Mouse (Mus musculus) liver, embryonic 14.5 days (tissue): ENCODE data around the gene Tcte1. TPM values are rescaled to one million over a fixed set of nuclear protein-coding genes. Genes with fewer than 3 reads are reported as not detected.

Experiments
- ATAC-seq: fragments of 200-750 bp; cut with Nextera tagmentation; 2 replicates; pipeline ENCODE4 v1.8.0; 2017; ENCODE audit warnings: moderate number of reproducible peaks, mild to moderate bottlenecking, moderate library complexity; ENCODE audit not compliant: insufficient read depth
- DNase-seq, 3 experiments: peaks; one replicate each; pipeline ENCODE4 v3.0.0-alpha.2; 2012 to 2013; ENCODE audit warnings: low read depth in 3 of 3, low spot score in 3 of 3
- H3K27ac ChIP-seq: fragments of 300-500 bp; sonication (generic); 2 replicates; pipeline ENCODE4 v1.5.1; 2014; ENCODE audit warnings: moderate library complexity, mild to moderate bottlenecking, control low read depth, inconsistent platforms
- H3K27me3 ChIP-seq: fragments of 300-500 bp; sonication (generic); 2 replicates; pipeline ENCODE4 v1.6.1; 2014; ENCODE audit warnings: mild to moderate bottlenecking, low read length, moderate library complexity; ENCODE audit not compliant: control insufficient read depth, insufficient read depth
- H3K36me3 ChIP-seq: fragments of 300-500 bp; sonication (generic); replicated peaks from 2 replicates; pipeline ENCODE4 v1.6.1; 2014; ENCODE audit warnings: low read depth; ENCODE audit not compliant: control insufficient read depth, insufficient read depth
- H3K4me1 ChIP-seq, 2 experiments: fragments of 200-500 bp in 1 of 2; fragments of 300-500 bp in 1 of 2; sonication (generic) in 1 of 2; replicated peaks; 2 replicates each; pipeline ENCODE4 v1.6.1; 2012 to 2014; ENCODE audit warnings: antibody characterized with exemption in 1 of 2, inconsistent platforms in 1 of 2, low read length in 1 of 2; ENCODE audit not compliant: control insufficient read depth in 2 of 2, insufficient read depth in 2 of 2
- H3K4me2 ChIP-seq: fragments of 300-500 bp; sonication (generic); 2 replicates; pipeline ENCODE4 v1.6.1; 2014; ENCODE audit warnings: low read depth, mild to moderate bottlenecking, control low read depth, moderate library complexity
- H3K4me3 ChIP-seq, 2 experiments: fragments of 200-500 bp in 1 of 2; fragments of 300-500 bp in 1 of 2; sonication (generic) in 1 of 2; 2 replicates each; pipeline ENCODE4 v1.5.1; 2012 to 2014; ENCODE audit warnings: low read depth in 2 of 2, low read length in 2 of 2, mild to moderate bottlenecking in 2 of 2, control low read depth in 1 of 2, inconsistent platforms in 1 of 2, moderate library complexity in 1 of 2; ENCODE audit not compliant: insufficient read depth in 1 of 2
- H3K9ac ChIP-seq: fragments of 300-500 bp; sonication (generic); replicated peaks from 2 replicates; pipeline ENCODE4 v1.6.1; 2014; ENCODE audit warnings: mild to moderate bottlenecking, control low read depth, moderate library complexity
- H3K9me3 ChIP-seq: fragments of 300-500 bp; sonication (generic); 2 replicates; pipeline ENCODE4 v1.6.1; 2016; ENCODE audit warnings: low read length, mixed read lengths; ENCODE audit not compliant: control insufficient read depth
- CTCF ChIP-seq: IDR thresholded peaks from 2 replicates; pipeline ENCODE4 v1.5.1; 2016; ENCODE audit warnings: antibody characterized with exemption, low read depth, control low read depth
- EP300 ChIP-seq: IDR thresholded peaks from 2 replicates; pipeline ENCODE4 v1.6.1; 2016; ENCODE audit warnings: antibody characterized with exemption, low read depth
- WGBS: fragments of 180-500 bp; shearing (Covaris S2); extraction: QIAGEN DNeasy Blood & Tissue Kit; methylation state at CpG from one replicate; pipeline ENCODE4 v1.1.7; 2014; ENCODE audit not compliant: insufficient replicate concordance; 5-methylcytosine and 5-hydroxymethylcytosine counted together
- polyA plus RNA-seq, 2 experiments: library from polyadenylated mRNA; depleted of rRNA in 1 of 2; stranded (reverse) in 1 of 2; unstranded in 1 of 2; fragments of >200 nt; fragmentation: Nextera tagmentation in 1 of 2; extraction: Ambion mirVana in 1 of 2; gene quantifications; 2 replicates each; pipeline versions ENCODE4 v1.2.1 to v1.2.3; 2012 to 2014

Tcte1 gene
- polyA plus RNA-seq, 2 experiments = not detected

DNA sequence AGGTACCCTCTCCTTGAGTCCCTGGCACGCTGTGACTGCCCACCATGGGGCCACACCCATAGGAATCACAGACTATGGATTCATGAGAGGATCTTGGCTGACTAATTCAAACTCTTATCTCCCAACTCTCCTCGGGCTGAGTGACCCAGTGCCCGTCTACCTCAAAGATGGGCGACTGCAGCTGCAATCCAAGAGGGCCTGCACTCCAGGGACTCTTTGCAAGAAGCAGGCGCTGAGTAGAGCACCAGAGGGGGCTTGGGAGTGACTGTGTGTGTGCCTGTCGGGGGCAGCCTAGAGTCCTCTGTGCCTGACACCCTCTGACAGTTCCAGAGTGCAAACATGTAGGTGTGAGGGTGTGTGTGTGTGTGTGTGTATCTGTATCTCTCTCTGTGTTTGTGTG lies 18.9 kb downstream of the Tcte1 start:
- H3K9ac ChIP-seq = no peak overlapping the region
- H3K9me3 ChIP-seq = no peaks in the 10 kb centered on the region
- 18% methylated on average over 6 of the region's 6 CpGs for WGBS
- H3K4me2 ChIP-seq = no peak overlapping the region
- H3K36me3 ChIP-seq = no peaks in the 10 kb centered on the region
- no peak overlapping the region for H3K27ac ChIP-seq
- TF ChIP-seq CTCF = no peak
- TF ChIP-seq EP300 = no peak
- no peak for DNase-seq
- ATAC-seq = no peak
- H3K4me1 ChIP-seq = no peaks in the 10 kb centered on the region
- H3K4me3 ChIP-seq = no peak overlapping the region
- peaks cover 44% of the 10 kb centered on the region for H3K27me3 ChIP-seq

DNA sequence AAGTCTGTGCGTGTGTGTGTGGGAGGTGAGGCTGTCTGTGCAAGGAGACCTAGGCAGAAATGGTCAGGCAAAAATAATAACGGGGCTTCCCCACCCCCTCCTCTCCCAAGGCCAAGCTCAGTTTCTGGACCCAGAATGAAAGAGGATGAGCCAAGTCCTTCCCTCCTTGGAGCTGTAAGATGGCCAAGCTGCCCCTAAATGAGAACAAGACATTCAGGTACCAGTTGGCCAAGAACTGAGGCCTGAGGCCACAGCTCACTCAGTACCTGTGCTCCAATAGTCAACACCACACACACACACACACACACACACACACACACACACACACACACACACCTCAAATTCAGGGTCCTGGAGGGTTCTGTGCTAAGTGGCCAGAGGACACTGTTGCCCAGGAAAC lies 19.5 kb downstream of the Tcte1 start:
- no peak overlapping the region for H3K9ac ChIP-seq
- H3K27me3 ChIP-seq = peaks cover 50% of the 10 kb centered on the region
- WGBS = 54% methylated on average over 2 of the region's 2 CpGs

DNA sequence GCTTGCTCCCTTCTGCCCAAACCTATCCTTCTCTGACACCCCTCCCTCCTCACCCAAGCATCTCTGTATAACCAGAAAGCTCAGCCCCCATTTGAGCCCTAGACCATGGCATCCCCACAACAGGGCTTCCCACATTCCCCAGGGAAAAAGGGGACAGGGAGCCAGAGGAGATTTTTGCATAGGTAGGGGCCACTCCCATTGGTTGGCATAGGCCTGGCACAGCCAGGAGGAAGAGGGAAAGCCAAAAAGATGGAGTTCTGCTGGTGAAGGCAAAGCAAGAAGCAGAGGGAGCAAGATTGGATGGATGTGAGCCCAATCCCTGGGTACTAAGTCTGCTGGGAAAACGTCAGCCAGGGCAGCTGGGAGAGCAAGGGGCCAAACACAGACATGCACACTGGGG lies 19.9 kb downstream of the Tcte1 start:
- no peaks in the 10 kb centered on the region for H3K4me1 ChIP-seq
- WGBS = 11% methylated on average over 1 of the region's 1 CpGs
- H3K27ac ChIP-seq = no peak overlapping the region
- H3K4me2 ChIP-seq = no peak overlapping the region
- no peak for TF ChIP-seq CTCF
- no peaks in the 10 kb centered on the region for H3K36me3 ChIP-seq
- no peak for ATAC-seq
- H3K27me3 ChIP-seq = peaks cover 54% of the 10 kb centered on the region
- H3K4me3 ChIP-seq = no peak overlapping the region
- no peak overlapping the region for H3K9ac ChIP-seq
- no peaks in the 10 kb centered on the region for H3K9me3 ChIP-seq
- no peak for DNase-seq

More for the DNA sequence above, 19.5 kb downstream of the Tcte1 start:
- no peaks in the 10 kb centered on the region for H3K4me1 ChIP-seq
- no peak overlapping the region for H3K4me2 ChIP-seq
- no peak overlapping the region for H3K4me3 ChIP-seq
- no peaks in the 10 kb centered on the region for H3K36me3 ChIP-seq
- DNase-seq (no peak), ATAC-seq (no peak)
- H3K27ac ChIP-seq = no peak overlapping the region
- TF ChIP-seq CTCF (no peak), EP300 (no peak)
- H3K9me3 ChIP-seq = no peaks in the 10 kb centered on the region

DNA sequence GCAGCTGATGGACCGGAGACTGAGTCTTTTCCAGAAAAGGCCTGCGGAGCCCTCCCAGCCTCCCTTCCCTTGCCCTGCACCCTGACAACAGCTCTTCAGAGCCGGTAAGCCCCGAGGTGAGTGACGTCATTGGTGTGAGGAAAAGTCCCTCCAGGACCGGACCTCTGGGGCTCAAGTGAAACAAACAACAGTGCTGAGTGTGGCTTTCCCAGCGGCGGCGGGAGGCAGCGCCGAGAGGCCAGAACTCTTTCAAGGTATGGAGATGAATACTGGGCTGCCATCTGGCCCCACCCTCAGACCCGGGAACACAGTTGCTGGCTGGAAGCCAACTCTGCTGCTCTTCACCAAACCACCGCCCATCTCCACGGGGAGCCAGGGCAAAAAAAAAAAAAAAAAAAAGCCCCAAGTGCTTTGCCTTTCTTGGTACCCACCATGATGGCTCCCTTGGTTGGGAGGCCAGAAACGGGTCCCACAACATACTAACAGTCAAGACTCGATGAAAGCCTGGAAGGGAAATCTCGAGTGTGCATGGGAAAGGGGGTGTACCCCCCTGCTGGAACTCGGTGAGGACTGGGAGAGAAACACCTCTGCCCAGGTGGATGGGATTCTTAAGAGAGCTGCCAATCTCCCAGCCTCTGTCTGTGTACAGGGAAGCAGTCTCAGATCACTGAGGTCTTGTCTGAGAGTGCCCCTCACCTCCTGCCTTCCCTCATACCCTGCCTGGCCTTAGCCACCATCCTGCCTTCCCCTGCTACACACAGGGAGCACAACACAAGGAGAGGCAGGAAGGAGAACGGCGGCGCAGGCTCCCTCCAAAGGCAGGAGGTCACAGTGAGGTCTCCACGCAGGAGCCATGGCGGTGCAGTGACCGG lies 21.0 kb downstream of the Tcte1 start:
- no peak overlapping the region for H3K4me3 ChIP-seq
- H3K4me2 ChIP-seq = no peak overlapping the region
- H3K9ac ChIP-seq = no peak overlapping the region
- H3K27ac ChIP-seq = no peak overlapping the region
- peaks cover 66% of the 10 kb centered on the region for H3K27me3 ChIP-seq
- DNase-seq = no peak
- no peak for TF ChIP-seq EP300
- TF ChIP-seq CTCF = no peak
- 3% methylated on average over 24 of the region's 24 CpGs for WGBS
- ATAC-seq = no peak
- H3K36me3 ChIP-seq = no peaks in the 10 kb centered on the region
- no peaks in the 10 kb centered on the region for H3K4me1 ChIP-seq
- no peaks in the 10 kb centered on the region for H3K9me3 ChIP-seq

DNA sequence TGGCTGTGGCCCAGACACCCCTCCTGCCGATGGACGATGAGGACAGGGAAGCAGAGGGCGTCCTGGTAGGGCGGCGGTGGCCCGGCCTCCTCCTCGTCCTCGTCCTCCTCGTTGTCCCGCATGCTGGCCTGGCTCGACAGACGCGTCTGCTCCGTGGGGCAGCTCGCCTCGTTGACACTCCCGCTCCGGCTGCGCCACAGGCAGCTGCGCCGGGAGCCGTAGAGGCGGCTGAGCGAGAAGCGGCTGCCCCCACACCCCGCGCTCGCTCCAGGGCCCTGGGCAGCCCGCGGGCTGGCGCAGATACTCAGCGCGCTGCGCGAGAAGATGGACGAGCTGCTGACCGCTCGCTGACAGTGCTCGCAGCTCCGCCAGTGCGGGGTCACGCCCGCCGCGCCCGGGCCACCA lies 21.6 kb downstream of the Tcte1 start:
- DNase-seq = no peak

More for the DNA sequence above, 21.6 kb downstream of the Tcte1 start:
- H3K27me3 ChIP-seq = peaks cover 72% of the 10 kb centered on the region
- no peaks in the 10 kb centered on the region for H3K4me1 ChIP-seq
- H3K27ac ChIP-seq = no peak overlapping the region
- no peak overlapping the region for H3K9ac ChIP-seq
- TF ChIP-seq CTCF = no peak
- TF ChIP-seq EP300 = no peak
- no peaks in the 10 kb centered on the region for H3K9me3 ChIP-seq
- H3K4me3 ChIP-seq = no peak overlapping the region
- H3K4me2 ChIP-seq = no peak overlapping the region
- ATAC-seq = no peak
- WGBS = 2% methylated on average over 44 of the region's 46 CpGs
- no peaks in the 10 kb centered on the region for H3K36me3 ChIP-seq
